Mouse (Mus musculus) Muller cell, postnatal 12 days (primary cell): Measurements from ENCODE around the gene 4930453N24Rik.
A peak's percentile ranks its signal among the peaks of the same experiment; 100 is the strongest.

Experiments
- DNase-seq: peaks from one replicate; pipeline ENCODE4 v3.0.0-alpha.2; 2015; ENCODE audit errors: inconsistent ontology term

4930453N24Rik gene

GRCm38 (mm10) chr16:64770521-64771430, at the start of gene 4930453N24Rik:
Gene 4930453N24Rik (minus strand): TSS chr16:64771161.
- DNase-seq: peak; percentile 93

- DNase-seq: no peak
These were observed 46.3 kb upstream of the 4930453N24Rik start for GRCm38 (mm10) chr16:64817094-64817765.

- DNase-seq: no peak
These were observed 32.1 kb upstream of the 4930453N24Rik start for GRCm38 (mm10) chr16:64803041-64803440.

- no peak for DNase-seq
These were observed 30.7 kb upstream of the 4930453N24Rik start for GRCm38 (mm10) chr16:64801638-64802037.

- no peak for DNase-seq
These were observed 29.4 kb upstream of the 4930453N24Rik start for GRCm38 (mm10) chr16:64800393-64800792.

- no peak for DNase-seq
These were observed 23.8 kb upstream of the 4930453N24Rik start for GRCm38 (mm10) chr16:64794802-64795201.

GRCm38 (mm10) chr16:64789706-64790105, 18.7 kb upstream of the 4930453N24Rik start:
- DNase-seq: no peak

- no peak for DNase-seq
These were observed 4.6 kb upstream of the 4930453N24Rik start for GRCm38 (mm10) chr16:64775516-64775915.

GRCm38 (mm10) chr16:64771431-64771818, 464 bp upstream of the 4930453N24Rik start:
- no peak for DNase-seq

- DNase-seq: no peak
These were observed 4.2 kb downstream of the 4930453N24Rik start for GRCm38 (mm10) chr16:64766696-64767300.

GRCm38 (mm10) chr16:64759245-64759626, 11.7 kb downstream of the 4930453N24Rik start:
- DNase-seq: no peak

- DNase-seq: no peak
These were observed 12.3 kb downstream of the 4930453N24Rik start for GRCm38 (mm10) chr16:64758561-64759244.

GRCm38 (mm10) chr16:64757666-64758400, 13.1 kb downstream of the 4930453N24Rik start:
- no peak for DNase-seq

- no peak for DNase-seq
These were observed 14.6 kb downstream of the 4930453N24Rik start for GRCm38 (mm10) chr16:64756321-64756720.

GRCm38 (mm10) chr16:64754743-64755139, 16.2 kb downstream of the 4930453N24Rik start:
- DNase-seq: peak; percentile 43

GRCm38 (mm10) chr16:64753990-64754742, 16.8 kb downstream of the 4930453N24Rik start:
- no peak for DNase-seq

- peak; percentile 51 for DNase-seq
These were observed 22.7 kb downstream of the 4930453N24Rik start for GRCm38 (mm10) chr16:64748237-64748636.

GRCm38 (mm10) chr16:64745089-64745488, 25.9 kb downstream of the 4930453N24Rik start:
- no peak for DNase-seq

GRCm38 (mm10) chr16:64737289-64737688, 33.7 kb downstream of the 4930453N24Rik start:
- no peak for DNase-seq
